Mouse (Mus musculus) left cerebral cortex, postnatal 25 days (tissue): ENCODE measurements at regions not wholly inside any gene's neighbourhood (a gene's known extent, or its start where the extent isn't known, plus 50 kb on each side); places are given as distances from the start of the nearest gene placed in this dataset.

Experiments used
- DNase-seq, 2 experiments: peaks; one replicate each; pipeline ENCODE4 v3.0.0; 2022; ENCODE audit warnings: low spot score in 2 of 2, mixed read lengths in 1 of 2
- intact Hi-C: fragments of 180-260 bp; cut with DNase I; formaldehyde crosslinking; loops from one replicate; pipeline ENCODE4 v1.15.1; 2025

DNA sequence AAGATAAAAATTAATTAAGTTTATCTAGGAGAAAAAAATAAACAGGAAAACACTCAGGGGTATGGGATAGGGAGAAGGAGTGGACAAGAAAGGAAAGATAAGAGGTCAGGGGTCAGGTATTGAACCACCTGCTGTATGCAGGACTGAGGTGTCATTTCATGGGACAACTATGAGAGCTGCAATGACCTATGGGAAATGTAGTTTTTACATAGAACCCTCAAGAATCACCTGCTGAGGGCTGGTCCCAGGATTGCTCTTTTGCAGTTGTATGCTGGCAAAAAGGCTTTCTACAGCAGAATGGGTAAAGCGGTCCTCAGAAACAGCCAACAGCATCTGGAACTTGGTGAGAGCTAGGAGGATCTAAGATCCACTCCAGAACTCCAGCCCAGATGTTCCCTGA, 154.0 kb downstream of the Sox4 start:
- DNase-seq: no peak
- intact Hi-C loops: no loop called here

DNA sequence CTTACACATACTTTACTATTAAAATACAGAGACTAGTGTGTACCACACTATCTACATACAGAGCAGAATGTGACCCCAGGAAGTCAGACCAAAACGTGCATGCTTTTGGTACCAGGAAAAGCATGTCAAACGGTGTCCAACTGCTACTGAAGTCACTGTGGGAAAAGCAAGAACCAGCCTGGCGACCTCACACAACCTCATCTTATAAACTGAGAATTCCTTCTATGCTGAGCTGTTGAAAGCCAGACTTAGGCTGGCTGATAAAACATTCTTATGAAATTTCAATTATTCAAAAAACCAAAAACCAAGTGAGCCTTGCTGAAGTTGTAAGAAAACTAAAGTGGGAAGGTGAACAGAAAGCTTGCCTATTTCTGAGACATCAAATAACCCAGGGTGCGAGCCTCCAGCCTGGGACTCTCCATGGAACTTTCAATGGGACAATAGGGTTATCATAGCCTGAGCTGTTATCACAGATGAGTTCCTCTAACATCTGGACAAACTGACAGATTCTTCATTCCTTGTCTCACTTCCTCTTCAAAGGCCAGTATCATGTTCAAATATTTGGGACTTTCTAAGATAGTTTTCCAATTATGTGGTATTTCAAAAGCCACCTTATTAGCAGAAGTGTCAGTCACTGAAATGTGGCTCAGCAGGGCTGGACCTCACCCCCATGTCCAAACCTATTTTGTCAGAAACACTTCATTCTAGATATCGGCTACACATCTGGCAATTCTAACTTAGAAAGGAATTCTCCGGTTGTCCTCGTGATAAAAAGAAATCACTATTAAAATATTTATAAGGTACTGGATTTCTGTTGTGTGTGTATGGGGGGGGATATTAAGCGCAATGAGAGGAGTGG, 155.7 kb downstream of the Sox4 start:
- intact Hi-C loops: no loop called here
- DNase-seq: no peak

- peak; percentile 10 to 35 for DNase-seq
- intact Hi-C loops: no loop called here
Observed at GRCm38 (mm10) chr13:28795274-28795673, 158.2 kb downstream of the Sox4 start.

DNA sequence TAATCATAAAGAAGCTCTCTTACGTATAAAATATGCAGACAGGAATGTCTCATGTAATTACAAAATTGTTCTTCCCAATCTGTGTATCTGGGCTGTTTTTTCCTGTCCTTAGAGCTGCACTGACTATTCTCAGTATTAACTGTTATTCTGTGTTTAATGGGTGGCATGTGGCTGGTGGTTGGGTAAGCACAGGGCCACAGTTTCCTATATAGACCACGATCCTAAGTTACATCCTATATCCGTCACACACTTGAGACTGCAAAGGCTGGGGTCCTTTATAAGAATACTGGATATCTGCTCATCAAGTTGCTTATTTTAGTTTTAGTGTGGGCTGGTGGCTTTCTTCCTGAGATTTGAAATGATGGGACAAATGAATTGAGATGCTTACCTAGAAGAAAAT, 159.0 kb downstream of the Sox4 start:
- intact Hi-C loops: no loop called here
- no peak for DNase-seq

DNA sequence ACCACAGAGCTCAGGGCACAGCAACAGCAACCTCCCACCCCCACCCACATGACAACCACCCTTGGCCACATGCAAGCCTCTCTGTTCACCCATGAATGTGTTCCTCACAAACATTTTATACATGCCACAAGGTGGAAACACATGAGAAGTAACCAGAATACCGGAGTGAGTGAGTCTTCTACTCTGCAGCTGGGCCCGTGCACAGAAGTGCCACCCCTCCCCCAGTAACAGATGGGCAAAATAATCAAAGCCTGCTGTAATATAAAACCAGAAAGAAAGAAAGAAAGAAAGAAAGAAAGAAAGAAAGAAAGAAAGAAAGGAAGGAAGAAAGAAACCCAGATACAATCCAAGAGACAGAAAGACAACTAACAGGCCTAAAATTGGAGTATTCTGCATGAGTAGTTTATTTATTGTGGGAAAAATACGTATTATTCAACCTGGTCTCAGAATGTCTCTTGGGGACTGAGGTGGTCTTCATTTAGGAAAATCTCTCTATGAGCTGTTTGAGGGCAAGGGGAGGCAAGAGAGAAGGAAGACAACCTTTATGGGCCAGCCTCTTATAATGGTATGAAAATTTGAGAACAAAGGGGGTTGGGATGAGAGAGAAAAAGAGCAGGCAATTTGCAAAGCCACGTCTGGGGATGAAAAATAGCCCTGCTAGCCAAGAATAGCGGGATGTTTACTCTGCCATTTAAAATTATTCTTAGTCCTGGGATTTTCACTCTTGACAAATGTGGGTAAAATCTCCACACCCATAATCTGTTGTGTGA, 160.2 kb downstream of the Sox4 start:
- DNase-seq: peak in 1 of 2 experiments; percentile 16
- intact Hi-C loops: no loop called here

GRCm38 (mm10) chr13:28792461-28793165, 160.9 kb downstream of the Sox4 start:
- intact Hi-C loops: no loop called here
- DNase-seq: no peak

- intact Hi-C loops: no loop called here
- DNase-seq: no peak
Observed at GRCm38 (mm10) chr13:28790381-28790780, 163.1 kb downstream of the Sox4 start.

DNA sequence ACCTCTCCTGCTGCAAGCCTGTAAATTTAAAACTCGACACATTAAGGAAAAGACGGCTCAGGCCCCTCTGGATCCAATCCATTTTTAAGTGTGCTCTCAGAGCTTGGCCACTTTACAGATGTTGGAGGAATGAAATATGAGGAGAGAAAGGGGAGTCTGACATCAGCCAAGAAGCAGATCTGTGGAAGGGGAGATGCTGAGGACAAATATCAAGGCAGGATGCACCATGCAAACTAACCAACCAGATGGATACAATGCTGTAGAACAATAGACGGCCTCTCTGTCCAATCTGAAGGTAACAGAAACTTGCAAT, 166.2 kb downstream of the Sox4 start:
- DNase-seq: no peak
- intact Hi-C loops: no loop called here

DNA sequence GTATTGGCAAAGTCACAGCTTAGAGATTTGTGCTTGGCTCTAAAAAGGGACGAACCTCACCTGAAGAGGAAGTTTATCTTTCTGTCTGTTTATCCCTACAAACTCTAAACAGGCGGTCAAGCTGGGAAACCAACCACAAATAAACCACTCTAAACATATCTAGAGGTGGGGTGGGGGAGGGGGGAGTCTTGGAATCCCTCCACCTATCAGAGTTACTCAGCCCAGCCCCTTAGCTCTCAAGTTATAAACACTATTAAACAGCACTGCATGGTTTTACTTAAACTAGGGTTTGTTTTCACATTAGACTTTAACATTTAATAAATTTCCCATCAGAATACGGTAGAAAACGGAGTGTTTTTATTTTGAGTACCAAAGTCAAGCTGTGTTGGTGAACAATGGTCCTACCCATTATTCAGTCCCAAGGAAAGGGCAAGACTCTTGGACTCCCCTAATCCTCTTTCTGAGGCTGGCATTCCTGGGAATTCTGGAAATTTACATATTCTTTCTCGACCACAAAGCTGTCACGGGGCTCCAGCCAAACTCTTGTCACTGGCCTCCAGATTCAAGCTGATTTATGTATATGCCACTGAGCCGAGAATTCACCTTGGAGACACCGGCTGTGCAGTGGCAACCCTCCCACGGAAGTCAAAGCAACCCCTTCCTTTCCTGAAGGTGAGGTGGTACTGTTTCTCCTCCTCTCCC, 166.7 kb downstream of the Sox4 start:
- intact Hi-C loops: no loop called here
- no peak for DNase-seq

DNA sequence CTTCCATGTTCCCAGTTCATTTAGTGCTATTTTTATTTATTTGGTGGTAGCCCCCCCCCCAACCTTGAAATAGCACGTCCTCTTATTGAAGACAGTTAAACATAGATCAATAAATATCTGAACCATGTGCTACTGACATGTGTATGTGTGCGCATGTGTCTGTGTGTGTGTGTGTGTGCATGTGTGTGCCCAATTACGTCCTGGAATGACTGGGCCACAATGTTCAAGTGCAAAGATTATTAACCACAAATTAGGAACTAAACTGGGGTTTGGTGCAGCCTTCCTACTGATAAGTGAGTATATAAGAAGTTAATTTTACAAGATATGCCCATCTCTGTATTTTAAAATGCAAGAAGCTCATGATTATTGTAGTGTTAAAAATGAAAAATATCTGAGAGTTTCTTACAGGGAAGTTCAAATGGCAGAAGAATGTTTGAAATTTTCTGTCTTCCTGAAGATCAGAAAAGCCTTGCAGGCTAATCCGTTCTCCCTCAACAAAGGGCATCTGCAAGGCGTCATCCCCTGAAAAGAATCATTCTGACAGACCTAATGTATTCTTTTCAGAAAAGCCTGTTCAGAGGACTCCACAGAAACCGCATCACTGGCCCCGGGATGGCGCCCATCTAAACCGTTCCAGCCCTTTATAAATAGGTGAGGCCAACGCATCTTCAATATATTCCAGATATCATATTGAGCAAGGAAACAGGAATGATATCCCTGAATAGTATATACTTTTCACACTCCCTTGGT, 170.8 kb downstream of the Sox4 start:
- intact Hi-C loops: no loop called here
- DNase-seq: no peak

DNA sequence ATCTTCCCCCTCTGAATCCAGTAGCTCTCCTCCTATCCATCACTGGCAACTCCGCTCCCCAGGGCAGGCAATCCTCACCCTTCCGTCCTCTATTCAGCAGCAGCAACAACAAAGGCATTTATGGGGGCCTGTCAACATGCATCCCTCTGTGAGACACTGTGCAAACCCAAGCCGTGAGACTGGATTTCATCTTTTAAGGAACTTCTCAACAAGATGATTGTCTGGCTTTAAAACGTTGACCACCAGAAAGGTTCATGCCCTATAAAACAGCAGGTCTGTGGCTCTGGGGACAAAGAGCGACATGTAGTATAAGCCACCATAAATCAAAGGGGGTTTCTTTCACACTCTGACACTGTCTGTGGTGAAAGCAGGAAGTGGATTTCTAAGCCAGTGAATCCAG, 171.4 kb downstream of the Sox4 start:
- no peak for DNase-seq
- intact Hi-C loops: no loop called here

DNA sequence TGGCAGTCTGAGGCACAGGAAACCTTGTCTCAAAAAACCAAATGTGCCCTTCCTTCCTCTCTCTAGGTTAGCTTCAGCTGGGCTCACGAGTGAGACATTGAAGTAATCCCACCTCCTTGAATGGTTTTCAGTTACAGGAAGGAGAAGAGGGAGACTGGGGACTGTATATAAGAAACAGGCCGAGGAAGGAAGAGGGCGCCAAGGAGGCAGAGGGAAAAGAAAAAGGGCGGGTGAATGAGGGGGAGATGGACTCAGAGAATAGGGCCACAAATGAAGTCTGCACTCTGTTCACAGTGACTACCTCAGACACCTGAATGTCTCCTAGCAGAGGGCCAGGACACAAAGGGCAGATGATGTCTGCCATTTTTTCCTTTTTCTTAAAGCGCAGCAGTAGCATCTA, 171.9 kb downstream of the Sox4 start:
- no peak for DNase-seq
- intact Hi-C loops: no loop called here

GRCm38 (mm10) chr13:28780462-28780861, 173.1 kb downstream of the Sox4 start:
- intact Hi-C loops: no loop called here
- DNase-seq: no peak

- intact Hi-C loops: no loop called here
- DNase-seq: no peak
Observed at GRCm38 (mm10) chr13:28775142-28775815, 178.2 kb downstream of the Sox4 start.

GRCm38 (mm10) chr13:28774649-28775048, 178.9 kb downstream of the Sox4 start:
- no peak for DNase-seq
- intact Hi-C loops: no loop called here

DNA sequence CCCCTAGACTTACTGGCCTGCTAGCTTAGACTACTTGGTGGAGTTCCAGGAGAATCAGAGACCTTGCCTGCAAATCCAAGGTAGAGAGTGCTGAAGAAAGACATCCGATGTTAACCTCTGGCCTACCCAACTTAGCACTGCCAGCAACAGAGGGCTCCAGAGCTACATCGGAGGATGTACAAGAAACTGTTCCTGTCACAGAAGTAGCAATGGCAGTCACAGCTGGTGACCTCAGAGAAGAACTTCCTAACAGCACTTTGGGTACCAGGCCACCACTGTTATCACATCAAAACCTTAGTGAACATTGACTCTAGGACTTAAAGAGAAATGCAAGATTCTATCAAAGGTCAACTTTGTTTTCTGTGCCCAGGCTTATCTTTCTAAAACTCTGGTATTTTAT, 180.0 kb downstream of the Sox4 start:
- no peak for DNase-seq
- intact Hi-C loops: no loop called here

GRCm38 (mm10) chr13:28770531-28770930, 183.0 kb downstream of the Sox4 start:
- intact Hi-C loops: no loop called here
- DNase-seq: no peak

DNA sequence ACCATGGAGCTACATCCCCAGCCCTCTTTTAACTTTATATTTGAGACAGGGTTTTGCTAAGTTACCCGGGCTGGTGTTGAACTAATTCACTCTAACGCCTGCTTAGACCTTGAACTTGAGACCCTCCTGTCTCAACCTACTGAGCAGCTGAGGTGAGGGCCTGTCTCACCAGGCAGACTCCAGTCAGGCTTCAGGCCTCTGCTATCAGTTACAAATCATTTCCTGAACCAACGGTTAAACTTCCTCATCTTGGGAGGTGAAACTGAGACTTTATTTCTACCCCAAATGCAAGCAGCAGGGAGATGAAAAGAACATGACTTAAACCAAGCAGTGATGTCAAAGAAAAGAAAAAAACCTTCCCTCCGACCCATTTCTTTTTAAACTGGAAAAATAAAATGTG, 183.5 kb downstream of the Sox4 start:
- intact Hi-C loops: no loop called here
- no peak for DNase-seq
